Mouse (Mus musculus) ES-Bruce4 (cell line): Measurements from ENCODE around the gene Dcst1. TPM values are rescaled to one million over a fixed set of nuclear protein-coding genes. Genes with fewer than 3 reads are reported as not detected.
A peak's percentile ranks its signal among the peaks of the same experiment; 100 is the strongest.

Source experiments
- H3K27ac ChIP-seq: 2 replicates; pipeline ENCODE4 v1.5.1; 2012; ENCODE audit warnings: low read length, inconsistent platforms; ENCODE audit not compliant: insufficient read depth
- H3K27me3 ChIP-seq: 2 replicates; pipeline ENCODE4 v1.6.1; 2012; ENCODE audit warnings: mild to moderate bottlenecking, low read length, inconsistent platforms; ENCODE audit not compliant: control insufficient read depth, poor library complexity, insufficient read depth, severe bottlenecking
- H3K36me3 ChIP-seq: 2 replicates; pipeline ENCODE4 v1.6.1; 2012; ENCODE audit warnings: inconsistent platforms, mild to moderate bottlenecking, low read length, moderate library complexity; ENCODE audit not compliant: control insufficient read depth, poor library complexity, insufficient read depth, severe bottlenecking
- H3K4me1 ChIP-seq: one replicate; pipeline ENCODE4 v1.8.1; 2011; ENCODE audit warnings: low read length; ENCODE audit not compliant: control insufficient read depth, insufficient read depth
- H3K4me3 ChIP-seq: 2 replicates; pipeline ENCODE4 v1.5.1; 2011; ENCODE audit warnings: low read depth, mild to moderate bottlenecking, low read length
- H3K9ac ChIP-seq: 2 replicates; pipeline ENCODE4 v1.6.1; 2012; ENCODE audit warnings: low read depth, mild to moderate bottlenecking, inconsistent platforms; ENCODE audit not compliant: poor library complexity, severe bottlenecking
- H3K9me3 ChIP-seq: replicated peaks from 2 replicates; pipeline ENCODE4 v1.6.1; 2012; ENCODE audit warnings: mild to moderate bottlenecking, low read length, inconsistent platforms; ENCODE audit not compliant: control insufficient read depth, poor library complexity, insufficient read depth, severe bottlenecking
- CTCF ChIP-seq: IDR thresholded peaks from one replicate; pipeline ENCODE4 v1.8.1; 2011; ENCODE audit warnings: low read depth, low read length
- EP300 ChIP-seq: IDR thresholded peaks from 2 replicates; pipeline ENCODE4 v1.6.1; 2011; ENCODE audit warnings: low read depth, low read length; ENCODE audit not compliant: insufficient read depth
- POLR2A ChIP-seq: IDR thresholded peaks from one replicate; pipeline ENCODE4 v1.8.1; 2011; ENCODE audit warnings: low read length; ENCODE audit not compliant: insufficient read depth
- polyA plus RNA-seq: library from polyadenylated mRNA; stranded (reverse); fragments of >200 nt; gene quantifications from 2 replicates; pipeline ENCODE4 v1.2.4, GENCODE M21; 2011; ENCODE audit warnings: low read depth; ENCODE audit not compliant: missing spikeins, insufficient read depth, insufficient read length

The Dcst1 gene
- polyA plus RNA-seq, 1 experiment = not detected

GRCm38 (mm10) chr3:89308089-89308488 lies 57.0 kb downstream of the Dcst1 start:
- Histone ChIP-seq H3K4me3 (no peak overlapping the region), H3K9ac (no peak overlapping the region), H3K27ac (no peak overlapping the region)

GRCm38 (mm10) chr3:89305551-89306325 lies 59.3 kb downstream of the Dcst1 start:
- Histone ChIP-seq H3K4me3 (no peak overlapping the region), H3K4me1 (no peaks in the 10 kb centered on the region), H3K27me3 (no peaks in the 10 kb centered on the region), H3K9ac (no peak overlapping the region), H3K36me3 (no peaks in the 10 kb centered on the region), H3K9me3 (no peaks in the 10 kb centered on the region), H3K27ac (no peak overlapping the region)
- TF ChIP-seq CTCF (no peak), POLR2A (no peak), EP300 (no peak)

More at GRCm38 (mm10) chr3:89308089-89308488, 57.0 kb downstream of the Dcst1 start:
- Histone ChIP-seq H3K4me1 (no peaks in the 10 kb centered on the region), H3K9me3 (no peaks in the 10 kb centered on the region), H3K27me3 (no peaks in the 10 kb centered on the region), H3K36me3 (no peaks in the 10 kb centered on the region)
- TF ChIP-seq EP300 = no peak
- peak; percentile 84 for TF ChIP-seq CTCF
- no peak for TF ChIP-seq POLR2A

- H3K36me3 ChIP-seq = no peaks in the 10 kb centered on the region
- TF ChIP-seq EP300 = no peak
- TF ChIP-seq POLR2A = no peak
- no peak for TF ChIP-seq CTCF
- no peak overlapping the region for H3K9ac ChIP-seq
- no peak overlapping the region for H3K27ac ChIP-seq
- no peaks in the 10 kb centered on the region for H3K4me1 ChIP-seq
- H3K27me3 ChIP-seq = no peaks in the 10 kb centered on the region
- no peak overlapping the region for H3K4me3 ChIP-seq
- H3K9me3 ChIP-seq = no peaks in the 10 kb centered on the region
Observed at GRCm38 (mm10) chr3:89305105-89305504, 59.9 kb downstream of the Dcst1 start.

- Histone ChIP-seq H3K9ac (no peak overlapping the region), H3K27ac (no peak overlapping the region), H3K27me3 (no peaks in the 10 kb centered on the region), H3K4me3 (no peak overlapping the region), H3K9me3 (no peaks in the 10 kb centered on the region), H3K36me3 (no peaks in the 10 kb centered on the region), H3K4me1 (no peaks in the 10 kb centered on the region)
- TF ChIP-seq POLR2A (no peak), EP300 (no peak), CTCF (no peak)
Observed at GRCm38 (mm10) chr3:89304440-89304839, 60.6 kb downstream of the Dcst1 start.

GRCm38 (mm10) chr3:89300514-89300913 lies 64.5 kb downstream of the Dcst1 start:
- Histone ChIP-seq H3K4me1 (no peaks in the 10 kb centered on the region), H3K27ac (no peak overlapping the region), H3K36me3 (no peaks in the 10 kb centered on the region), H3K27me3 (no peaks in the 10 kb centered on the region), H3K9ac (no peak overlapping the region; the same call in 1 of the 2 replicates), H3K4me3 (no peak overlapping the region), H3K9me3 (no peaks in the 10 kb centered on the region)
- TF ChIP-seq CTCF (peak; percentile 1), POLR2A (no peak)

Other genes starting within 250 kb of the Dcst1 start
- gene Pklr, start 229.1 kb downstream of the Dcst1 start, polyA plus RNA-seq = 0.21 TPM in 1 of 2 replicates, not detected in the other
- gene Hcn3, start 205.1 kb downstream of the Dcst1 start, polyA plus RNA-seq = 2.2 and 4.7 TPM in 2 replicates
- 79.4 and 82.9 TPM in 2 replicates for gene Clk2, start 200.5 kb downstream of the Dcst1 start, polyA plus RNA-seq
- 74.8 and 75.7 TPM in 2 replicates for gene Scamp3, start 187.8 kb downstream of the Dcst1 start, polyA plus RNA-seq
- 21.7 and 25.7 TPM in 2 replicates for gene Fam189b, start 182.1 kb downstream of the Dcst1 start, polyA plus RNA-seq
- gene Gba, start 162.3 kb downstream of the Dcst1 start, polyA plus RNA-seq = 31.5 and 32.6 TPM in 2 replicates
- 8.1 and 10.4 TPM in 2 replicates for gene Thbs3, start 150.1 kb downstream of the Dcst1 start, polyA plus RNA-seq
- gene Mtx1, start 138.2 kb downstream of the Dcst1 start, polyA plus RNA-seq = 136 and 143 TPM in 2 replicates
- 1.5 and 1.6 TPM in 2 replicates for gene Muc1, start 136.2 kb downstream of the Dcst1 start, polyA plus RNA-seq
- 163 and 164 TPM in 2 replicates for gene Krtcap2, start 119.3 kb downstream of the Dcst1 start, polyA plus RNA-seq
- 5.7 and 7.1 TPM in 2 replicates for gene Trim46, start 118.9 kb downstream of the Dcst1 start, polyA plus RNA-seq
- gene Dpm3, start 105.9 kb downstream of the Dcst1 start, polyA plus RNA-seq = 36.7 and 59.9 TPM in 2 replicates
- 34.5 and 35.7 TPM in 2 replicates for gene Slc50a1, start 94.7 kb downstream of the Dcst1 start, polyA plus RNA-seq
- 8.3 and 11.0 TPM in 2 replicates for gene Efna1, start 84.1 kb downstream of the Dcst1 start, polyA plus RNA-seq
- gene Efna3, start 42.3 kb downstream of the Dcst1 start, polyA plus RNA-seq = 17.2 and 18.9 TPM in 2 replicates
- 14.6 and 16.7 TPM in 2 replicates for gene Efna4, start 27.2 kb downstream of the Dcst1 start, polyA plus RNA-seq
- gene Adam15, start 15.3 kb downstream of the Dcst1 start, polyA plus RNA-seq = 25.2 TPM in 2 replicates
- gene Dcst2, start 3.3 kb downstream of the Dcst1 start, polyA plus RNA-seq = 0.25 and 0.29 TPM in 2 replicates
- 35.1 and 35.7 TPM in 2 replicates for gene Zbtb7b, start 29.5 kb upstream of the Dcst1 start, polyA plus RNA-seq
- gene Lenep, start 37.5 kb upstream of the Dcst1 start, polyA plus RNA-seq = not detected in 2 replicates
- 16.5 and 25.1 TPM in 2 replicates for gene Flad1, start 46.6 kb upstream of the Dcst1 start, polyA plus RNA-seq
- 290 and 304 TPM in 2 replicates for gene Cks1b, start 53.1 kb upstream of the Dcst1 start, polyA plus RNA-seq
- 87.4 and 88.9 TPM in 2 replicates for gene Shc1, start 53.2 kb upstream of the Dcst1 start, polyA plus RNA-seq
- gene Pygo2, start 65.0 kb upstream of the Dcst1 start, polyA plus RNA-seq = 41.7 and 43.3 TPM in 2 replicates
- gene Pbxip1, start 71.5 kb upstream of the Dcst1 start, polyA plus RNA-seq = 12.2 and 13.6 TPM in 2 replicates
- 48.3 and 51.9 TPM in 2 replicates for gene Pmvk, start 89.3 kb upstream of the Dcst1 start, polyA plus RNA-seq
- gene Kcnn3, start 154.9 kb upstream of the Dcst1 start, polyA plus RNA-seq = 0.93 and 1.0 TPM in 2 replicates